Mouse (Mus musculus) frontal cortex, postnatal 14 days (tissue): ENCODE measurements at regions not wholly inside any gene's neighbourhood (a gene's known extent, or its start where the extent isn't known, plus 50 kb on each side); places are given as distances from the start of the nearest gene placed in this dataset.

Source experiments
- DNase-seq, 2 experiments: peaks; one replicate each; pipeline ENCODE4 v3.0.0; 2022; ENCODE audit warnings: low spot score in 2 of 2

DNA sequence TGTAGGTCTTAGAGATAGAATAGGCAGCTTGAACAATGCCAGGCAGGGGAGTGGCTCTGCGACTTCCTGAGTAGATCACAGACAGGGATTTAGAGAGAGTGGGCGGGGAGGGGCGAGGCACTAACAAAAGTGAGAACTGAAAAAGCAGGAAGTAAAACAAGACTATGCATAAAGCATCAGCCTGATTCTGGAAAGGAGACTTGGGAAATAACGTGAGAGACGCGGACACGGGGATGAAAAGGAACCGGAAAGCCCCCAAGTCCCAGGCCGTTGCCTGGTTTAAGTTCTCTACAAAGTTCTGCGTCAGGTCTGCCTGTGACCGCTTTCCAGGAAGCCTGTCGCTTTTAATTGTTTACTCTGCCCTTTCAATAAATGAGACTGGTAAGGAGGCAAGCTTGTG is 86.3 kb downstream of the D16Ertd472e start:
- DNase-seq: no peak

DNA sequence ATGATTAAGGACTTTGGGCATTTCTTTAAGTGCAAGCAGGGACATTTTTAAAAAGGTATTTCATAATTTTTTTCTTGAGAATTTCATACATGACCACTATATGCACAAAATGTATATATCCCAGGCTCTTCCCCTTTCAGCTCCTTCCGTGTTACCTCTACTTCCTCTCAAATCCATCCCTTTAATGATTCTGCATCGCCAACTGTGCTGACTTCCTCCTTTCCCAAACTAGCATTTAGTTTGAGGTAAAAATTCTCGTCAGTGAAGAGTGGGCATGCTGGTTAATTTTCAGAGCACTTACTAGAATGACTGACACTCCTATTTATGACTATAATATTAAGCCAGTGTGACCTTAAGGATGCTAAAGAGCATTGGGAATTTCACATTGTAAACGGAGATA is 86.9 kb downstream of the D16Ertd472e start:
- no peak for DNase-seq

DNA sequence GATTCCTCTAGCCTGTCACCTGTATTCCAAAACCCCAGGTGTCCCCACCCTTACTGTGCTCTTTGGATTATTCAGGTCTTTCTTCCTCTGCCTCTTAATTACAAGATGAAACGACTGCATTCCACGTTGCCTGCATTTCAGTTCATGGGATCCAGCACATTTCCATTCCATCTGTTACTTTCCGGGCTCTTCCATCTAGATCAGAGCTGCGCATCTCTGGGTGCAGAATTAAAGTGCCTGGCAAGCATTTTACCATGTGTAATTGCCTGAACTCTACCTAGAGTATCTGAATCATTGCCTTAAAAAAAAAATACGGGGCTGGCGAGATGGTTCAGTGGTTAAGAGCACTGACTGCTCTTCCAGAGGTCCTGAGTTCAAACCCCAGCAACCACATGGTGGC is 90.0 kb downstream of the D16Ertd472e start:
- DNase-seq: no peak

DNA sequence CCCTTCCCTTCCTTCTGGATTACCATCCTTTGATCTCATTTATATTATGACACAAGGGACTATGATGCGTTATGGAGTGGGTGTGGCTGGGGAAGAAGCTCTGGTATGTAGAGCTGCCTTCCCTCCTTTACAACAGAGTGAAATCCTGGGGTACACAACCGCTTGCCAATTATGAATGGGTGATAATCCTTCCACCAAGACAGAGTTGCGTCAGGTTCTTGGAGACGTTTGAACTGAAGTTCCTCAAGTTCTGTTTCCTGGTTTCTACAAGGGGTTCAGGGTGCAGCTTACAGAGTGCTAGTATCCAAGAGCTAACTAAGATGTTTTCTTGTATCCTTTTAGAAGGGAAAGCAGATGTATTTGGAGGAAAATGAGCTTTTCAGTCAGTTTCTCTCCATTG is 92.2 kb downstream of the D16Ertd472e start:
- DNase-seq: no peak

DNA sequence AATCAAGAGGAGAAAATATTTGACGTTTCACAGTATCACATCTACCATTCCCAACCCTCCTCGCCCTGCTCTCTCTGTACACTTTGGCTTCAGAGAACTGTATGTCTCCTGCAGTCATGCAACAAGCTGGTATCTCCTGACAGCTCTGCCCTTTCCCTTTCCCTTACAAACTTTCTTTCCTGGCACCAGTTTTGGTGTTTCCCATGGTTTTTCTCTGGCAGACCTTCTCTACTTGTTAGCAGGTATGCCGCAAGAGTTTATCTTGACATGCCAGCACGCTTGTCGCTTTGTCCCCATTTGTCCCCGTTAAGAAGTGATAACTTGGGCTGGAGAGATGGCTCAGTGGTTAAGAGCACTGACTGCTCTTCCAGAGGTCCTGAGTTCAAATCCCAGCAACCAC is 94.9 kb downstream of the D16Ertd472e start:
- no peak for DNase-seq

DNA sequence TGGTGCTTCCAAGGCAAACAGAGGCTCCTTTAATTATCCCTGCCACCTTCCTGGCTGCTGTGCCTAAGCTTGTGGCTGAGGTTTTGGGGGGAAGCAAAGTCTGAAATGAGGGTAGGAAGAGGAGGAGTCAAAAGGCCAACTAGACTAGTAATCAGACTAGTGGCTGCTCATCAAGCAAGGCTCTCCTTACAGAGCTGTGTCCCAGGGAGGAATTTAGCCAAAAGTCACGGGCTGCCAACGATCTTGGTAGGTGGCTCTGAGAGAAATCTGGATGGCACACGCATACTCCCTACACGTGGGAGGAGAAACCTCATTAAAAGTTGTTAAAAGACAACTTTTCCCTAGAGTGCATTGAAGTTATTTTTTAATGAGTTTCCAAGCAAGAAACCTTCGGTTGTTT is 95.4 kb downstream of the D16Ertd472e start:
- no peak for DNase-seq

DNA sequence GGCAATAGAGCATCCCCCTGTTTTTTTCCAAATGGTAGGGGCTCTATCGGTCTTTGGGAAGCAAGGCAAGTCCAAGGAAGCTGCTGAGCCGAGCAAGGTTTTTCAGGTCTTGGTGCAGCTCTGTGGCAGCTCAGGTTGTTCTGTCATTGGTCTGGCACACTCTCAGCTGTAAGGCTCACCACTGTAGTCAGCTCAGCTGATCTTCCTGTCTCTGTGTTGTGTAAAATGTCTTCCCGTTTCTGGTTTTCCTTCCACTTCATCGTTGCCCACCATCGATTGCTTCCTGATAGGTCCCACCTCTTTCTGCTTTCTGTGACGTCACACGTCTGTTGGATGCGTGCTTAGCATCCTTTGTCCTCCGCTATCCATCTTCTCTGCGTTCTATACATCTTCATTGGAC is 96.2 kb downstream of the D16Ertd472e start:
- no peak for DNase-seq

DNA sequence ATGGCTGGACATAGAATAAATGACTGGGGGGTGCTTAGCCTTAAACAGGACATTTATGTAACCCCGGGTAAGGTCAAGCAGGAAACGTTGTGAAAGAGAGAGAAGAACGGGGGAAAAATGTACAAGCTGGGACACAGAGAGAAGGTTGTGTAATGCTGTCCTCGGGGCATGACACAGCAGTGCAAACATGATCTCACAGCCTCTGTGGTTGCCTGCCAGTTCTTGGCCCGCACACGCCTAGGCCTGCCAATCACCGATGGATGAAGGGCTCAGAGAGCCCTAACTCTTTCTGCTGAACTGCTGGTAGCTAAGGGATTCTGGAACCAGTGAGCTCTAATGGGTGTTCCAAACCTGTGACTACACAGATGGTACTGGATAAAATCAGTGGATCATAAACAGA is 96.5 kb upstream of the Btg3 start:
- DNase-seq: no peak

DNA sequence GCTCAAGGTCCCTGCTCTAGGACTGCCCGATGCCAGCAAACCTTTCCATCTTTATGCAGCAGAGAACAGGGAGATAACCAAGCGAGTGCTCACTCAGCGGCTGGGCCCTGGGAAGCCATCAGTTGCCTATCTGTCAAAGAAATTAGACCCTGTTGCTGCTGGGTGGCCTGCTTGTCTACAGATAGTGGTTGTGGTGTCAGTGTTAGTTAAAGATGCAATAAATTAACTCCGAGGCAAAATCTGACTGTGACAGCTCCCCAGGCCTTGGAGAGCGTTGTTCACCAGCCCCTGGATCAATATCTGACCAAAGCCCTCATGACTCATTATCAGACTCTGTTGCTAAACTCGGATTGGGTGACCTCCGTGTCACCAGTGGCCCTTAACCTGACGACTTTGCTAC is 83.0 kb upstream of the Btg3 start:
- DNase-seq: no peak

DNA sequence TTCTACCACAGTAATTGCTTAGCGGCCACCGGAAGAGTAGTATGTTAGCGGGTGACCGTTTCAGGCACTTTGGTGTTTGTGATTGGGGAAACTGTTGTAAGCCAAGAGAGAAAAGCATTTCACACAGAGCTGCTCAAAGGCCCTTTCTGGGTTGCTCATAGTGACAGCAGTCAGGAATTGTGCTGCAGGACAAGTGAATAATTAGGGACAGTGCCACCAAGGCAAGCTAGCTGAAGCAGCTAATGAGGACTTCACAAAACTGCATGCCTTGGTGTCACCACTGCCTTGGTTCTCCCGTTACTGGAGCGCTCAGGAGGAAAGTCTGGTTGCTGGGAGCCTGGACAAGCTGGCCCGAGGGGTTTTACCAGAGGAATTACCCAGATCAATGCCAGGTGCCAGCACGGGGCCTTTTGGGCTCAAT is 80.7 kb upstream of the Btg3 start:
- DNase-seq: no peak

DNA sequence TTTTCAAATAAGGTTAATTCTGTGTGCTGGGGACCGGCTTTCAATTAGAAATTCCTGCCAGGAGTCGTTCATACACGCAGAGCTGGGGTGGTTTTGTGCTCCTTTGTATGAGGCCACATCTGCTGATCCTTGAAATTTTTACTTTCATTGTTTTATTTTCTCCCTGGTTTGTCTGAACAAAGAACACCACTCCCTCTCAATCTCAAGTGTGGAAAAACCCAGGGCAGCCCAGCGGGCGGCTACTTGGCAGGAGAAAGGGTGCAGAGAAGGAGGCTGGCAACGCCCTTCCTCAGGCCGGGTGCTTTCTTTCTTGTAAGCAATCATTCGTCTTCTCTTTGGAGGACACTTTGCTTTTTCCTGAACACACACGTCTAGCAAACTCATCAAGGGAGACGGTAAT is 79.4 kb upstream of the Btg3 start:
- DNase-seq: no peak

DNA sequence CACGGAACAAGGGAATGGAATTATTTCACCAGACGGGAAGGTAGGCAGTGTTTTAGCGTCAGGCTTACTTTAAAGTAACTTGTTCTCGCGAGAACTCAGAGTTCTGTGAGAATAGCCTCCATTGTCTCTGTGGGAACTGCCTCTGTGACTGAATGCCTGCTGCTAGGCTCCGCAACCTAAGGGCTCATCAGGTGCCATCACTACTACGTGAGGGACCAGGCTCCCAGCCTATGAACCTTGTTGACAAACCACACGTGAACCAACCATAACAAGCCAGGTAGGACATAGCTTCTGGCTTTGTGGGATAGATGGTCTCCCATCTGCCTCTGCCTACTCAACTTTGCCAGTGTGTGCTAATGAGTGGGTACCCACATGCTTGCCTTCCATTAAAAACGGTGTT is 77.5 kb upstream of the Btg3 start:
- DNase-seq: no peak

DNA sequence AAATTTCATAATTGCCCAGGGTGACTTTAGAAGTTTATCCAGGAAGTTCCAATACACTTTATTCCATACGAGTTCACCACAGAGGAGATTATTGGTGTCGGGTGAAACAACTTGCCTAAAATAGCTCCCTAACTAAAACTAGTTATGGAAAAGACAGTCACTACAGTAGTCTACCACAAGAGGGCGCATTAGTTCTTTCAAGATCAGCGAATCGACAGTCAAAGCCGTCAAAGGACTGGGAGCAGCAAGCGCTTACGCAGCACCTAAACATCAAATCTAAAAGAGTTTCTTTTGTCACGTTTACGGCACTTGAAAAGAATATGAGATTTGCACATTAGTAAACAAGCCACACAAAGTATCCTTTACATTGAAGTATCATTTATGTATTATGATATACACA is 75.3 kb upstream of the Btg3 start:
- no peak for DNase-seq

DNA sequence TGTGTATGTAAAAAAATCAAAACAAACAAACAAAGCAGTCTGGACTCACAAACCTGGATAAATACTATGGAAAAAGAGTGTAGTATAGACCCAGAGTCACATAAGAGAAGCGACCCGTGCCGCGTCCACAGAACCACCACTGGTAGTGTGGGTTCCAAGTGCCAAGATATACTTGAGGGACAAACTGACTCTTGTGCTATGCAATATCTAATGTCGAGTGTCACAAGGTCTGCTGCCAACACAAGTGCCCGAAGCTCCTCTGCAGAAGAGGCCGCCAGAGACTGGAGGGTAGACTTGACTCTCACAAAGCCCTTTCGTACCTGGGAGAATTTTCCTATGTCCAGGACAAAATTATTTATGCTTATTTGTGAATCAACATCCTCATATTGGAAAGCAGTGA is 74.8 kb upstream of the Btg3 start:
- DNase-seq: no peak

DNA sequence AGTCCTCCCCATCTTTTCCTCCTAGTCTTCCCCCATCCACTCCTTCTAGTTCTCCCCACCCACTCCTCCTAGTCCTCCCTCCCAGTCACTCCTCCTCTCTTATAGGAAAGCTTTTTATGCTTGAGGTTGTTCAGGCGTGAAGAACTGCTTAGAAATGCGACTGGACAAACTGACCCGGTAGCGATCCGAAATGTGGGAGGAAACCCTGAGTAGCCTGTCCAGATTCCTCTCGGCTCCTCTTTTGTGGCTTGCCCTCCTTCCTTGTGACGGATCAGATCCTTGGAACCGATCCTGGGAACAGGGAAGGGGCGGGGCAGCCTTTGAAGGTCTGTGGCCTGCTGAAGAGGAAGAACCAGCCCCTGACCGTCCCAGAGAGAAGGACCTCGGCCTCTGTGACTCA is 74.3 kb upstream of the Btg3 start:
- DNase-seq: no peak

DNA sequence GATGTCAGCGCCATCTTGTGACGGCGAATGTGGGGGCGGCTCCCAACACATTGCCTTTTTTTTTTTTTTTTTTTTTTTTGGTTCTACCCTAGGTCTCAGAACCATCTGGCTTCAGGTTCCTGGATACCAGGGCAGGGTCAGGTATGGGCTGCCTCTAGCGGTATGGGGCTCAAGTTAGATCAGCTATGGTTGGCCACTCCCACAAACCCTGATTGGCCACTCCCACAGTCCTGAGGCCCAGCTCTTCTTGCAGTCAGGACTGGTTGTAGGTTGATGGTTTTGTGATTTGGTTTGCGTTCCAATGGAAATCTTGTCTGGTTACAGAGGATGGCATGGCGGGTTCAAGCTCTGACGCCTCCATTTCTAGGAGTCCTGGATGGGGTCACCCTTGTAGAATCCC is 72.2 kb upstream of the Btg3 start:
- no peak for DNase-seq

DNA sequence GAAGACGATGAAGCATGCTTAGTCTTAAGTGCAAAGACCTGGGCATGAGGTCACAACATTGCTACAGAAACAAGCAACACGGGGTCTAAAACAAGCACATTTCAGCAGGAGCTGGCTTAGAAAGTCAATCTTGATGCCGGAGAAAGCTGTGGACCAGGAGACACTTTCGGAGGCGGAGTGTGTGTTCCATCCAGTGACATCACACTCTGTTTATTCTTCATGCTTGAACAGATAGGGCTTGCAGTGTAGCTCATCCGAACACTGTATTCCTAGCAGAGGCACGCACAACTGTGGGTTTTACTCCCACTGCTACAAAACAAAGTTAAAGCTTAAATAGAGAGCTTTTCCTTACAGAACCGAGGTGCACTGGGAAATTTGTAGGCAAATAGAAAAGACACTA is 66.3 kb upstream of the Btg3 start:
- no peak for DNase-seq

DNA sequence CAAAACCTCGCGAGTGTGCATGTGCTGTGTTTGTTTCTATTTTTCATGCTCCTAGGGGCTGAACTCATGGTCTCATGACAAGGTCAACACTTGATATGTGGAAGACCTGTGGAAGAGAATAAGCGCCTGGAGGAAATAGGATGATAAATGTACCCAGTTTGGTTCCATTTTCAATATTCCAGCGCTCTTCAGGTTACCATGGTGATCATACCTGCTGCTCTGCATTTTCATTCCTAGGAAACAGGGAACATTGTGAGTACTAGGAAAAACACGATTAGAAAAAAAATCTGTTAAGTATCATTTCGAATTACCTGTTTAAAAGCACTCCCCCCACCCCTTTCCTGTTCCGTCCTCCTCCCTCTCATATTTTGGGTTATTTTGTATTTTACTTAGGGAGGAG is 65.8 kb upstream of the Btg3 start:
- DNase-seq: no peak

DNA sequence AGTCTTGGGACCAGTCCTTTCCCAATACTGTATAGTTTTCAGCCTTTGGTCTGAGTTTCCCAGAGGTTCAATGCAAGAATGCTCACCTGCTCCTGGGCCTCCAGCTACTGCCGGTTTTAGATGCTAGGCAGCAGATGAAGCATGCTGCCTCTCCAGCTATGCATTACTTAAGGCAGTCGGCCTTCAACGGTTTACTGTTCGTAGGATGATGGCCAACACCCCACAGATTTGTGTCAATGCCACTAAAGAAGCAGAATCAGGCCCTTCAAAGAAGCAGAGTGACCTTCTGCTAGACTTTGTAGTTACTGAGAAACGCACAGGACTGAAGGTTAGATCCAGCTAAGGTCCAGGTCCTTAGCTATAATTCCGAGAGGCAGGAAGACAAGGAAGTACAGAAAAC is 65.0 kb upstream of the Btg3 start:
- no peak for DNase-seq

DNA sequence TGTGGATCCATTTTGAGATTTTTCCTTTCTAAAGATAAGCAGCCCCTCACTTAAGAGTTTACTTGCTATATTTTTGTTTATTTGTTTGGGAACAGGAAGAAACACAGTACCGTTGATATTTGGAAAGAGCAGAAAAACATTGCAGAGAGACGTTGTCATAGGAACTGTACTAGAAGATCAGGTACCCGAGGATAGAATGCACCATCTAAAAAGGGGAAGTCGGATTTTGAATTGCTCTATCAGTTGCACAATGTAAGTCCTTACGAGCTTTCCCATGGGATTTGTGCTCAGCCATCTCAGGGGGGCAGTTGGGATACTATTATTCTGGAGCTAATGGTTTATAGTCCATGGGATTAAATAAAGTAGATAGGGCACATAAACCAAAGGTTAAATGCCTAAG is 58.7 kb upstream of the Btg3 start:
- no peak for DNase-seq

DNA sequence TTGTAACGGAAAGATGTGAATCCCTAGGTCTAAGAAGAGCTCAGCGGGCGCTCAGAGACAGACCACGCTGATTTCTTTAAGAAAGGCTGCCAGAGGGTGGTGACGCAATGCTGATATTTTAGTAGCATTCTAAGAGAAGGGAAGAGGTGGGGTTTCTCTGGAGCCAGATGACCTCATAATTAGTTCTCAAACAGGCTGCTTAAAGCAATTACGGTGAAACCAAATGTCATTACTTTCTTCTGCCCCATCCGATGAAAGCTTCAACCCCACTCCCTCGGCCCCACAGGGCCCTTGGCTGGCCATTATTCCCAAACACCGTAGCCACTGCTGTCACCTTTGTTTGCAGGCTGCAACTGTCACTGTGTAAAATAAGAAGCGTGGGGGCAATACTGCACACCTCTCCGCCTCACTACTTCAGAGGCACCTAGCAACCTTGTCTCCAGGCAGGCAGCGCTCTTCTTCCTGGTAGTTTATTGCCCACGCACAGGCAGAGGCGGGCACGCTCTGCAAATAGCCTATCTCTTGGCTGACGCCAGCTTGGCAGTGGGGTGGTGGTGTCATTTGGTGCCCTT is 50.6 kb upstream of the Btg3 start:
- peak; percentile 45 to 73 for DNase-seq
